Mouse (Mus musculus): ENCODE measurements around the gene Zfp616. TPM values are rescaled to one million over a fixed set of nuclear protein-coding genes. Genes with fewer than 3 reads are reported as not detected.

Gene Zfp616
- polyA plus RNA-seq (2014; fragmentation: Nextera tagmentation; extraction: Ambion mirVana): not detected in 2 replicates

DNA sequence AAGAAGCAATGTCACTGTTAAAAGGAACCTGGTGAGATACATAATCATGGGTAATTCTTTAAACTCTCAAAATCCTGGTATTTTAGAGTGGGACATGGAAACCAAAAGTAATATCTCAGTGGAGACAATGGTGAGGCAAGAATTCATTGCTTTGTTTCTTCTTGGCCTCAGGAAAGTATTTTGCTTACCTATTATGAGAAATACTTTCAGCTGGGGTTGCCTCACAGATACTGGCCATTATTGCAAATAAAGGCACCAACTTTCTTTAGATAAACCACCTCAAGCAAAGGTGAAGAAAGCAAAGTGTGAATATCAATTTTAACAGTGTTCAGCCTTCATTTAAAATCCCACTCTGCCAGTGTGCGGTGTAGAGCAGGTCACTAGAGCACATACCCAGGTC is at the start of gene Zfp616:
Gene Zfp616 (plus strand): TSS at position 301 of the 400 bp plus-strand sequence.
- H3K4me3 ChIP-seq (replicated peaks; ENCODE audit: low read length): no peak within 1 kb of the TSS
- no peak within 1 kb of the TSS for H3K4me2 ChIP-seq (replicated peaks)
- no peak for ATAC-seq (ENCODE audit: low FRiP score)
- no peaks in the 10 kb centered on the region for H3K27me3 ChIP-seq (ENCODE audit: control insufficient read depth, insufficient read depth, low read length)
- H3K36me3 ChIP-seq (replicated peaks; ENCODE audit: control insufficient read depth, insufficient read depth): no peaks in the 10 kb centered on the region
- no peak for DNase-seq (ENCODE audit: low spot score)
- no peak within 1 kb of the TSS for H3K9ac ChIP-seq
- H3K4me1 ChIP-seq (replicated peaks; ENCODE audit: control insufficient read depth, insufficient read depth, low read length): no peaks in the 10 kb centered on the region
- H3K9me3 ChIP-seq (ENCODE audit: control insufficient read depth, low read length): 0 out of 2 replicates have a peak, but pooled peaks cover 21% of the 10 kb centered on the region
- WGBS: 89% methylated on average over 1 of the region's 1 CpGs
- no peak within 1 kb of the TSS for H3K27ac ChIP-seq

DNA sequence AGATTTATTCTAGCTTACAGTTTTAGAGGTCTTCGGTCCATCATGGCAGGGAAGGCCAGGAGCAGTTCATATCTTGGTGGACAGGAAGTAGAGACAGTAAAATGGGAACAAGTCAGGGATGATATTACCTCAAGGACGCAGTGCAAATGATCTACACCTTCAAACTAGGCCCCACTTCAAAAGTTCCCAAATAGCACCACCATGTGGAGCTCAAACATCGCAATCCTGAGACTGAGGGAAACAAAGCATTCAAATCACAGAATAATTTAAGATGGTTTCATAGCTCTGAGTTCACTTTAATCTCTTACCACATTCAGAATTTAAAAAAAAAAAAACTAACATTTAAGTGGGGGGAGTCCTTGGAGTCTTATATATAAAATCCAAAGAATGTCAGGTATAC is 18.4 kb upstream of the Zfp616 start:
- H3K27ac ChIP-seq: no peak overlapping the region
- no peak overlapping the region for H3K9ac ChIP-seq
- H3K4me1 ChIP-seq (replicated peaks; ENCODE audit: control insufficient read depth, insufficient read depth, low read length): no peaks in the 10 kb centered on the region
- DNase-seq (ENCODE audit: low spot score): no peak
- peaks cover 31% of the 10 kb centered on the region for H3K9me3 ChIP-seq (ENCODE audit: control insufficient read depth, low read length)
- no peak for ATAC-seq (ENCODE audit: low FRiP score)
- H3K4me2 ChIP-seq (replicated peaks): no peak overlapping the region
- 76% methylated on average over 3 of the region's 3 CpGs for WGBS
- no peaks in the 10 kb centered on the region for H3K36me3 ChIP-seq (replicated peaks; ENCODE audit: control insufficient read depth, insufficient read depth)
- no peaks in the 10 kb centered on the region for H3K27me3 ChIP-seq (ENCODE audit: control insufficient read depth, insufficient read depth, low read length)
- H3K4me3 ChIP-seq (replicated peaks; ENCODE audit: low read length): no peak overlapping the region

- WGBS: 72% methylated on average over 2 of the region's 2 CpGs
- Histone ChIP-seq H3K27me3 (ENCODE audit: control insufficient read depth, insufficient read depth, low read length) (no peaks in the 10 kb centered on the region), H3K4me1 (replicated peaks; ENCODE audit: control insufficient read depth, insufficient read depth, low read length) (no peaks in the 10 kb centered on the region), H3K9ac (no peak within 1 kb of the TSS), H3K9me3 (ENCODE audit: control insufficient read depth, low read length) (peaks cover 29% of the 10 kb centered on the region), H3K27ac (no peak within 1 kb of the TSS), H3K36me3 (replicated peaks; ENCODE audit: control insufficient read depth, insufficient read depth) (no peaks in the 10 kb centered on the region), H3K4me3 (replicated peaks; ENCODE audit: low read length) (no peak within 1 kb of the TSS), H3K4me2 (replicated peaks) (no peak within 1 kb of the TSS)
- ATAC-seq (ENCODE audit: low FRiP score) (no peak), DNase-seq (ENCODE audit: low spot score) (no peak)
These were observed 13.3 kb upstream of the Zfp616 start, which contains the start of the genes Olfr139 and Olfr399 for GRCm38 (mm10) chr11:74056451-74056850. Gene Olfr139 (minus strand): TSS chr11:74056551. Gene Olfr399 (minus strand): TSS chr11:74056615.

GRCm38 (mm10) chr11:74100724-74101123 is 31.0 kb downstream of the Zfp616 start:
- Histone ChIP-seq H3K9me3 (ENCODE audit: control insufficient read depth, low read length) (0 out of 2 replicates have a peak, but pooled peaks cover 23% of the 10 kb centered on the region), H3K9ac (no peak overlapping the region), H3K27ac (no peak overlapping the region), H3K4me1 (replicated peaks; ENCODE audit: control insufficient read depth, insufficient read depth, low read length) (no peaks in the 10 kb centered on the region), H3K36me3 (replicated peaks; ENCODE audit: control insufficient read depth, insufficient read depth) (no peaks in the 10 kb centered on the region), H3K27me3 (ENCODE audit: control insufficient read depth, insufficient read depth, low read length) (no peaks in the 10 kb centered on the region), H3K4me2 (replicated peaks) (no peak overlapping the region), H3K4me3 (replicated peaks; ENCODE audit: low read length) (no peak overlapping the region)
- ATAC-seq (ENCODE audit: low FRiP score): no peak
- 80% methylated on average over 2 of the region's 2 CpGs for WGBS
- no peak for DNase-seq (ENCODE audit: low spot score)

DNA sequence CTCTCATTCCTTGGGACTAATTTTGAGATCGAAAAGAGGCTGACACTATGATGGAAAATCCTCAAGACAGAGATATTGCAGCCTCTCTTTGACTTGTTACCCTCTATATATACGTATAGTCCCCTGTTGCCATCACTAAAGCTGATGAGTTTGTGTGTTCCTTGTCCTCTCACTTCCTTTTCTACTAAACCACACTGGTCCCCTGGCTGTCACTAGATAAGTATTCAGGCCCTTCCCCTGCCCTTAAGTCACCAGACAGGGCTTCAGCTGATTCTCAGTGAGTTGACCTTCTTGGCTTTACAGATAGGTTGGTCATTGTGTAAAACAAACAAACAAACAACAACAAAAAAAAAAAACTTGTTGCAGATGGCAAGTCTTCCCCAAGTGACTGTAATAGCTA is 31.8 kb downstream of the Zfp616 start:
- no peaks in the 10 kb centered on the region for H3K36me3 ChIP-seq (replicated peaks; ENCODE audit: control insufficient read depth, insufficient read depth)
- DNase-seq (ENCODE audit: low spot score) (no peak), ATAC-seq (ENCODE audit: low FRiP score) (no peak)
- no peak overlapping the region for H3K9ac ChIP-seq
- no peaks in the 10 kb centered on the region for H3K27me3 ChIP-seq (ENCODE audit: control insufficient read depth, insufficient read depth, low read length)
- 53% methylated on average over 2 of the region's 2 CpGs for WGBS
- H3K4me3 ChIP-seq (replicated peaks; ENCODE audit: low read length): no peak overlapping the region
- no peaks in the 10 kb centered on the region for H3K4me1 ChIP-seq (replicated peaks; ENCODE audit: control insufficient read depth, insufficient read depth, low read length)
- H3K27ac ChIP-seq: no peak overlapping the region
- no peak overlapping the region for H3K4me2 ChIP-seq (replicated peaks)
- H3K9me3 ChIP-seq (ENCODE audit: control insufficient read depth, low read length): 0 out of 2 replicates have a peak, but pooled peaks cover 23% of the 10 kb centered on the region

DNA sequence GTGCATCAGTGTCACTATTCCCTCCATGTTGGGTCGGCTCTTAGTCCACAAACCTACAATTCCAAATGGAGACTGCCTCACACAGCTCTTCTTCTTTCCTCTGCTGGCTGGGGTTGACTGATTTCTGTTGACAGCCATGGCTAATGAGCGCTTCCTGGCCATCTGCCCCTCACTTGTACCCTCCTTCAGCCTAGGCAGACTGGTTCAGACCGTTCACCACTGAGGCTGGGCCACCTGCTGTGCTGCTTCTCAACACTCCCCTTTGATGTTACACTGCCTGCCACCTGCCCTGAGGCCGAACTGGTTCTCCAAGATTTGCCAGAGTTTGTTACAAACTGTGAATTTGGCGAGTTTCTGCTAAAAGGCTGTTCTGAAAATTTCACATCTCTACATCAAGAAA is 35.3 kb downstream of the Zfp616 start:
- no peak for DNase-seq (ENCODE audit: low spot score)
- ATAC-seq (ENCODE audit: low FRiP score): no peak

DNA sequence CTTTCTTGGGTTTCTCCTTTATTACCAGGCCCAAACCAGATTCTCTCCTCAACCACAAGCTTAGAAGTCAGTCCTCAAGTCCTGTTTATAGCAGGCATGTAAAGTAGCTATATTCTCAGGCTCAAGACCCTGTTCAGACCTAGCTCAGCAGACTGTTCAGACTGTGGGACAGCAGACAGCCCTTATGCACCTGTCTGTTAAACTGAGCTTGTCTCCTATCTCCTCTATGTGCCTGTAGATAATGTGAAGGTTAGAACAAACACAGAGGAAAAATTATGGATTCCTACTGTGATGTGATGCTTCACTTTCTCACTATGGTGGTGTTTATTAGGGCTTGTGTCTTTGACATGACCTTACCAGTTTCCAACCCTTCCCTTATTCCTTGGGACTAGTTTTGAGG is 43.7 kb downstream of the Zfp616 start, which contains the start of gene Olfr401:
Gene Olfr401 (plus strand): TSS at position 301 of the 400 bp plus-strand sequence.
- DNase-seq (ENCODE audit: low spot score) (no peak), ATAC-seq (ENCODE audit: low FRiP score) (no peak)
- no peak within 1 kb of the TSS for H3K4me3 ChIP-seq (replicated peaks; ENCODE audit: low read length)
- no peaks in the 10 kb centered on the region for H3K27me3 ChIP-seq (ENCODE audit: control insufficient read depth, insufficient read depth, low read length)
- H3K27ac ChIP-seq: no peak within 1 kb of the TSS
- no peaks in the 10 kb centered on the region for H3K36me3 ChIP-seq (replicated peaks; ENCODE audit: control insufficient read depth, insufficient read depth)
- no peak within 1 kb of the TSS for H3K4me2 ChIP-seq (replicated peaks)
- no peak within 1 kb of the TSS for H3K9ac ChIP-seq
- peaks cover 24% of the 10 kb centered on the region for H3K9me3 ChIP-seq (ENCODE audit: control insufficient read depth, low read length)
- no peaks in the 10 kb centered on the region for H3K4me1 ChIP-seq (replicated peaks; ENCODE audit: control insufficient read depth, insufficient read depth, low read length)

More for the DNA sequence above, 35.3 kb downstream of the Zfp616 start:
- no peak overlapping the region for H3K27ac ChIP-seq
- H3K9ac ChIP-seq: no peak overlapping the region
- H3K27me3 ChIP-seq (ENCODE audit: control insufficient read depth, insufficient read depth, low read length): no peaks in the 10 kb centered on the region
- no peaks in the 10 kb centered on the region for H3K36me3 ChIP-seq (replicated peaks; ENCODE audit: control insufficient read depth, insufficient read depth)
- H3K9me3 ChIP-seq (ENCODE audit: control insufficient read depth, low read length): peaks cover 19% of the 10 kb centered on the region; the same call in 1 of the 2 replicates
- no peaks in the 10 kb centered on the region for H3K4me1 ChIP-seq (replicated peaks; ENCODE audit: control insufficient read depth, insufficient read depth, low read length)
- H3K4me2 ChIP-seq (replicated peaks): no peak overlapping the region
- WGBS: 42% methylated on average over 5 of the region's 5 CpGs
- H3K4me3 ChIP-seq (replicated peaks; ENCODE audit: low read length): no peak overlapping the region

Other genes starting within 250 kb of the Zfp616 start
- not detected in 2 replicates for gene Olfr393, start 218.5 kb upstream of the Zfp616 start, polyA plus RNA-seq (2014; fragmentation: Nextera tagmentation; extraction: Ambion mirVana)
- not detected in 2 replicates for gene Olfr394, start 179.2 kb upstream of the Zfp616 start, polyA plus RNA-seq (2014; fragmentation: Nextera tagmentation; extraction: Ambion mirVana)
- gene Olfr395, start 160.7 kb upstream of the Zfp616 start, polyA plus RNA-seq (2014; fragmentation: Nextera tagmentation; extraction: Ambion mirVana): not detected in 2 replicates
- gene Olfr23, start 133.3 kb upstream of the Zfp616 start, polyA plus RNA-seq (2014; fragmentation: Nextera tagmentation; extraction: Ambion mirVana): not detected in 2 replicates
- not detected in 2 replicates for gene Olfr397, start 109.1 kb upstream of the Zfp616 start, polyA plus RNA-seq (2014; fragmentation: Nextera tagmentation; extraction: Ambion mirVana)
- not detected in 2 replicates for gene Olfr398, start 79.5 kb upstream of the Zfp616 start, polyA plus RNA-seq (2014; fragmentation: Nextera tagmentation; extraction: Ambion mirVana)
- gene Olfr139, start 13.4 kb upstream of the Zfp616 start, polyA plus RNA-seq (2014; fragmentation: Nextera tagmentation; extraction: Ambion mirVana): not detected in 2 replicates
- not detected in 2 replicates for gene Olfr399, start 13.3 kb upstream of the Zfp616 start, polyA plus RNA-seq (2014; fragmentation: Nextera tagmentation; extraction: Ambion mirVana)
- gene Olfr401, start 43.8 kb downstream of the Zfp616 start, polyA plus RNA-seq (2014; fragmentation: Nextera tagmentation; extraction: Ambion mirVana): not detected in 2 replicates
- gene Olfr402, start 83.6 kb downstream of the Zfp616 start, polyA plus RNA-seq (2014; fragmentation: Nextera tagmentation; extraction: Ambion mirVana): not detected in 2 replicates
- not detected in 2 replicates for gene Olfr403, start 116.3 kb downstream of the Zfp616 start, polyA plus RNA-seq (2014; fragmentation: Nextera tagmentation; extraction: Ambion mirVana)
- not detected in 2 replicates for gene Olfr43, start 141.4 kb downstream of the Zfp616 start, polyA plus RNA-seq (2014; fragmentation: Nextera tagmentation; extraction: Ambion mirVana)
- not detected in 2 replicates for gene Olfr406, start 189.9 kb downstream of the Zfp616 start, polyA plus RNA-seq (2014; fragmentation: Nextera tagmentation; extraction: Ambion mirVana)
- gene Olfr59, start 213.8 kb downstream of the Zfp616 start, polyA plus RNA-seq (2014; fragmentation: Nextera tagmentation; extraction: Ambion mirVana): not detected in 2 replicates

All from hindbrain, embryonic 14.5 days (tissue).